Mouse (Mus musculus) cerebellum, adult 11 months (tissue): ENCODE measurements around the gene Amigo1.
A peak's percentile ranks its signal among the peaks of the same experiment; 100 is the strongest.
"Not testable (repeated sequence)": the region's sequence is repeated elsewhere in the genome, so short reads cannot be mapped to it uniquely, and the experiment has no call there.

Experiments used
- DNase-seq: peaks from one replicate; pipeline ENCODE4 v3.0.0; 2022

The Amigo1 gene

GRCm38 (mm10) chr3:108210771-108211139, 24.6 kb downstream of the Amigo1 start, which contains the start of gene Atxn7l2:
Gene Atxn7l2, minus strand, starts transcription at chr3:108210934.
- DNase-seq, result no peak

- DNase-seq, result peak; percentile 30
Measured at GRCm38 (mm10) chr3:108211845-108212244, 25.7 kb downstream of the Amigo1 start.

- peak; percentile 33 for DNase-seq
Measured at GRCm38 (mm10) chr3:108212406-108212805, 26.3 kb downstream of the Amigo1 start.

- DNase-seq, result no peak
Measured at GRCm38 (mm10) chr3:108214734-108215133, 28.6 kb downstream of the Amigo1 start.

- DNase-seq, result no peak
Measured at GRCm38 (mm10) chr3:108220661-108221060, 34.5 kb downstream of the Amigo1 start.

GRCm38 (mm10) chr3:108225711-108226557, 39.8 kb downstream of the Amigo1 start:
- DNase-seq, result no peak

GRCm38 (mm10) chr3:108226558-108227350, 40.6 kb downstream of the Amigo1 start, which contains the start of gene Sypl2:
Gene Sypl2, minus strand, starts transcription at chr3:108226648.
- DNase-seq, result no peak

GRCm38 (mm10) chr3:108227521-108227920, 41.4 kb downstream of the Amigo1 start:
- DNase-seq, result no peak

- no peak for DNase-seq
Measured at GRCm38 (mm10) chr3:108231646-108232045, 45.5 kb downstream of the Amigo1 start.

GRCm38 (mm10) chr3:108237474-108238102, 51.5 kb downstream of the Amigo1 start:
- DNase-seq, result not testable (repeated sequence)

- no peak for DNase-seq
Measured at GRCm38 (mm10) chr3:108241243-108241839, 55.2 kb downstream of the Amigo1 start.
